Mouse (Mus musculus) cerebellum, postnatal 10 days (tissue): ENCODE measurements around the gene Rprd2.
"Not testable (repeated sequence)": the region's sequence is repeated elsewhere in the genome, so short reads cannot be mapped to it uniquely, and the experiment has no call there.

Experiments used
- DNase-seq, 2 experiments: peaks; one replicate each; pipeline ENCODE4 v3.0.0; 2021; ENCODE audit warnings: mixed read lengths in 2 of 2

The Rprd2 gene

DNA sequence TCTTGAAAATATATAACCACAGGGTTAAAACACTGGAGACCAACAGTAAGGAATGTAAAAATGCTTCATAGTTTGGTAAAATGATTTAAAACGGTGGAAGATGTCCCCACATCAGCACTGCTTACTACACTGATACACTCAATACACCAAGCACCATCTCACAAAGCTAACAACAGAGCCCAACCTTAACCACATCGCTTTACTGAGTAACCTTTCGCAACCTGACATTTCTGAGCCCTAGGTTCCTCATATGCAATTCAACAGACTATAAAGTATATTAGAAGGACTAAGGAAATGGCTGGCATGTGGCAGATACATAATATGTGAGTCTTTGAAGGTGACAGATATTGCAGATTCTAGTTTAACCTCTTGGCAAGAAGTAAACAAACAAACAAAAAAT is 2.0 kb downstream of the Rprd2 start:
- DNase-seq: no peak

GRCm38 (mm10) chr3:95808384-95808783 is 10.3 kb downstream of the Rprd2 start:
- no peak for DNase-seq

DNA sequence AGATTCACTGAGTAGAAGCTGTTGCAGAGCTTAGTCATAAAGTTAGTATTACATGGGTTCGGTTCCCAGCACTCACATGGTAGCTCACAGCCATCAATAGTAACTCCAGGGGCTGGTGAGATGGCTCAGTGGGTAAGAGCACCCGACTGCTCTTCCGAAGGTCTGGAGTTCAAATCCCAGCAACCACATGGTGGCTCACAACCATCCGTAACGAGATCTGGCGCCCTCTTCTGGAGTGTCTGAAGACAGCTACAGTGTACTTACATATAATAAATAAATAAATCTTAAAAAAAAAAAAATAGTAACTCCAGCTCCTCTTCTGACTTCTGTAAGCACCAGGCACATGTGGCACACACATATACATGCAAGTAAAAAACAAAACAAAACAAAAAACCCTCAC is 11.0 kb downstream of the Rprd2 start:
- not testable (repeated sequence) for DNase-seq

GRCm38 (mm10) chr3:95806677-95807076 is 12.0 kb downstream of the Rprd2 start:
- no peak for DNase-seq

DNA sequence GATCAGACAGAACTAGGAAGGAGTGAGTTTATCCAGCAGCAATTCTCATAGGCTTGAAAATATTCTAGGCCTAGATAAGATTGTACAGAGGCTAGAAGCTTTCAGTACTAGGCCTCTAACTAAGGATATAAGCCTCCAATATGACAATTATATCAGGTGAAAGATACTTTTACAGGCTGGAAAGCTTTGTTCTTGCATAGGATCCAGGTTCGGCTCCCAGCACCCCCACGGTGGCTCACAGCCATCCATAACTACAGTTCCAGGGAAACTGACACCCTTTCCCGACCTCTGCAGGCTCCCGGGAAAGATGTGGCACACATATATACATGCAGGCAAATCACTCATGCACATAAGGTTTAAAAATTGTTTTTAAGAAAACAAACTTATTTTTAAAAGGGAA is 14.8 kb downstream of the Rprd2 start:
- no peak for DNase-seq

DNA sequence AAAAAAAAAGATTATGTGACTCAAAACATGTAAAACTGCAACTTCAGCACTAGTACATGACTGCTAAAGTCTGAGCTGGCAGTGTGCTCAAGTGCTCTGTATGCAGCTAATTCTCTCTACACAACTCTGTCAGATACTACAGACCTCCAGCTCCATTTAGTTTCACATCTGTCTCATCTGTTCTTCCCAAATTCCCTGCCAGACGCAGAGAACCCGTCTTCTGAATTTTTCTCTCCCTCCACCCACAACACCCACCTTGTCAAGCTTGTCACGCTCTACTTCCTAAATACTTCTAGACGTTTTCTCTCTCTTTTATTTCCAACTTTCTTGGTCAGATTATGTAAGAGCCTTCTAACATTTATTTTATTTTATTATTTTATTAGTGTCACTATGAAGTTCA is 19.9 kb downstream of the Rprd2 start:
- DNase-seq: no peak

- no peak for DNase-seq
Measured at GRCm38 (mm10) chr3:95794299-95794698, 24.4 kb downstream of the Rprd2 start.

DNA sequence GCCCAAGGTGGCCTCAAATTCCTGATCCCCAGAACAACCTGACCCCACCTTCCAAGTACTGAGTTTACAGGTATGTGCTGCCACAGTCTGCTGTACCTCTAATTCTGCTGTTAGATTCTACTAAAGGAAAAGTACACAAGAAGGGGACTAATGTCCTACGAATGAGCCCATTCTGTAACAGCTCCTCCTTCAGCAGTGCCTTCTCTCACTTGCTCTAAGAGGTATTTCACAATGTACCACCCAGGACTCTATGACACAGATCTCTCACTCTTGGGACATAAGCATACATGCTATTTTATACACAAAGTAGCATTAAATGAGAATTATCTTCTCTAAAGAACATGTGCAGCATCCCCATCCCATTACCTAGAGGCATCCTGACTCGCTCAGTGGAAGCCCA is 25.0 kb downstream of the Rprd2 start:
- no peak for DNase-seq

- no peak for DNase-seq
Measured at GRCm38 (mm10) chr3:95785501-95785900, 33.2 kb downstream of the Rprd2 start.

GRCm38 (mm10) chr3:95771985-95772384 is 46.7 kb downstream of the Rprd2 start:
- peak; percentile 43 for DNase-seq

DNA sequence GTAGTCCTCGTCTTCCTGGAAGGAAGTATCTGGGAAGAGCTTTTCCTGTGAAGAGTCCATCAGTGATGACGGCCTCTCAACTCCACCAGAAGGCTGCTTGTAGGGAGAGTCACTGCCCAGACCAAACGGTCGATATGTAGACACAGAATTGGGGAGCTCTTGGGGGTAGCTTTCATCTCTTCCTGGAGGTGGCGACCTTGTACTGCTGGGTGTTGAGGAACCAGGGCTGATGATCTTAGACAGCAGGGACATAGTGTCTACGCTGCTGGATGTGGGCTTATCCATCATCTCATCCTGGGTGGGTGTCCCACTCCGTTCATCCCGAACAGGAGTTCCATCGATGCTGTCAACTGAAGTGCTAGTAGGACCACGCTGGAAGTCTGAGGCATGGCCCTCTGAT is 53.1 kb downstream of the Rprd2 start:
- no peak for DNase-seq

DNA sequence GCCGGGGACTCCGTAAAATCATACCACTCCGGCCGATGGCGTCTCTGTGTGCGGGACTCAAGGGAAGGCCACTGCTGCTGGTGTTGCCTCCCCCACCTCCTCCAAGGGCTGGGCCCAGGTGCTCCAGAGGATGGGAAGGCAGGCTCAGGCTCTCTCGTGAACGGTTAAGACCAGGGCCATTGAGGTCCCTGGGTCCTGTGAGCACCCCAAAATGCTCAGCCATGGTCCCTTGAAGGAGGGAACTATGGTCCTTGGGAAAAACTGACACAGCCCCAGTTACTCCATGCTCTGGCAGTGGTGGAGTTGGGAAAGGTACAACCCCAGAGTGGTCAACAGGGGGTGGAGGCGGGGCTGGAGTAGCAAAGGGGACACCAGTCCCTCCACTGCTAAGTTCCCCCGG is 54.9 kb downstream of the Rprd2 start:
- no peak for DNase-seq

GRCm38 (mm10) chr3:95762961-95763360 is 55.7 kb downstream of the Rprd2 start:
- DNase-seq: no peak

GRCm38 (mm10) chr3:95761771-95762170 is 56.9 kb downstream of the Rprd2 start:
- DNase-seq: no peak

DNA sequence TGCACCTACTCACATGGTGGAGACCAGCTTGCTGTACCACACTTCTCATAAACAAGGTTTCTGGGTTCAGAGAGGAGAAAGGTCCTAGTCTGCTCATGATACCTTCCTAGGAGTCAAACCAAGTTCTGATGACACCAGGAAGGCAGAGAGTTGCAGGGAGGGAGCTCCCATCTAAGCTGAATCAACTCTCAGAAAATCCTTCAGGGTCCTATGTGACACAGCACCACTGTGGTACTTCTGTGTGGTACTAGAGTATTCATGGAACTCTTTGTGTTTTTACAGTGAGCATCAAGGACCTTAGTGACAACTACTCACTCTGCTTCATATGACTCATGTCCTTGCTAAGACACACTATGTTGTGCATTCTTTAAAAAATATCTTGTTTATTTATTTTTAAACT is 58.0 kb downstream of the Rprd2 start:
- no peak for DNase-seq

GRCm38 (mm10) chr3:95760106-95760505 is 58.6 kb downstream of the Rprd2 start, which contains the start of gene Tars2:
Gene Tars2 (minus strand): TSS chr3:95760206.
- no peak for DNase-seq

- DNase-seq: no peak
Measured at GRCm38 (mm10) chr3:95758467-95759218, 60.0 kb downstream of the Rprd2 start.

- DNase-seq: no peak
Measured at GRCm38 (mm10) chr3:95756808-95757207, 61.9 kb downstream of the Rprd2 start.

GRCm38 (mm10) chr3:95754345-95755206 is 64.1 kb downstream of the Rprd2 start:
- DNase-seq: peak; percentile 96 to 97

- DNase-seq: no peak
Measured at GRCm38 (mm10) chr3:95752935-95753334, 65.7 kb downstream of the Rprd2 start.

GRCm38 (mm10) chr3:95740406-95740805 is 78.3 kb downstream of the Rprd2 start:
- no peak for DNase-seq

GRCm38 (mm10) chr3:95739353-95740104 is 79.1 kb downstream of the Rprd2 start, which contains the start of gene Ecm1:
Gene Ecm1 (minus strand): TSS chr3:95739569.
- no peak for DNase-seq

DNA sequence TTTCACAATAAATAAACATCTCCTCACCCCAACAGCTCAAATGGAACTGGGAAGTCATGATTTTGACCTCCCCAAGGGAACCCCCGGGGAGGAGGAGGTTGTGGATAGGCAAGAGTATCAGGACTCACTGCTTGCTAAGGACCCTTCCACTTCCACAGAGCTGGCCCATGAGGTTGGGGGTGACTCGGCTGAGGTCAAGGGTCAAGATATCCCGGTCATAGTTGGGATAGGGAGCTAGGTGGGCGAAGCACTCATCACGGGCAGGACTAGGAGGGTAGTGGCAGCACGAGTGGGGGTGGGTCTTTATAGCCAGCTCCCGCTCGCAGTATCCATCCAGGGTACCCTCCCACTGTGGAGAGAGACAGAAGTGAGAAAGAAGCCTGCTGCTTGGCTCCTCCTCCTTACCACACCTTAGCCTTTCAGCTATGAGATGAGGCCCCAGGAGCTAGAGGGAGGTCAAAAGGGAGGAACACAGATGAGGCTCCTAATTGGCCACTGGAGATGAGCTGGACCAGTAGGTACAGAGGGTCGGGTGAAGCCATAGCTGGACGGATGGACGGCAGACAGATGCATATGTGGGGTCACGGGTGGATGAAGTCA is 83.5 kb downstream of the Rprd2 start:
- DNase-seq: no peak
